Mouse (Mus musculus) cerebellum, postnatal 4 days (tissue): Measurements from ENCODE around the gene Macrod1.
A peak's percentile ranks its signal among the peaks of the same experiment; 100 is the strongest.

Source experiments
- DNase-seq, 2 experiments: peaks; one replicate each; pipeline ENCODE4 v3.0.0; 2022; ENCODE audit warnings: low spot score in 2 of 2, mixed read lengths in 1 of 2

Gene Macrod1

DNA sequence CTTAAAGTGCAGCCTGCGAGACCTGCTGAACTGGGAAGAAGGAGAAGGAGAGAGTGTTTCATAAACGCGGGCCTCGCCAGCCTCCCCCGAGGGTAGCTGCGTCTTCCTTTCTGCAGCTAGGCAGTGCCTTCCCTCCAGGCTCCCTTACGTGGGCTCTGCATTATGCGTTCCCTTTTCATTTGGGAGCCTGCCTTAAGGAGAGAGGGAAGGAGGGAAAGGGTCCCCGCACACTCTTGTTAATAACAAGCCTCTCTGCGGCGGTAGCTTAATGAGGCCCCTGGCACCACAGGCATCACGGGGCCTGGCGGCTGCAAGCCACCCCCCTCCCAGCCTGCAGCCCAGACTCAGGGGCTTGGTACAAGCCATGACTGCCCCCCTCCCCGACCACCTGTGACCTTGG lies 57.0 kb downstream of the Macrod1 start:
- DNase-seq, result no peak

GRCm38 (mm10) chr19:7116038-7116731 lies 59.6 kb downstream of the Macrod1 start:
- DNase-seq, result no peak

DNA sequence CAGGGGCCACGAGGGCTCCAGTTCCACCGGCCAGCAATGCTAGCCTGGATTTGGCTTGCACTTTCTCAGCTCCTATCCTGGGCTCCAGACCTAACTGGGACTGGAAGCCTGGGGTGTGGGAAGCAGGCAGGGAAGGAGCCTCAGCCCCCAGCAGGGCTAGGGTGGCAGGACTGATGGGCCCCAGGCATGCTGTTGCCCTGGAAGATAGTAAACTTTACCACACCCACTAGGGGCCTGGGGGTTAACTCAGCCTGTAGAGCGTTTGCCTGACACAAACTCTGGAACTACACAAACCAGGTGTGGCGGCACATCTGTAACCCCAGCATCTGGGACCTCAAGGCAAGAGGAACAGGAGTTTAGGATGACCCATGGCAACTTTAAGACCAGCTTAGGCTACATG lies 60.5 kb downstream of the Macrod1 start:
- no peak for DNase-seq

DNA sequence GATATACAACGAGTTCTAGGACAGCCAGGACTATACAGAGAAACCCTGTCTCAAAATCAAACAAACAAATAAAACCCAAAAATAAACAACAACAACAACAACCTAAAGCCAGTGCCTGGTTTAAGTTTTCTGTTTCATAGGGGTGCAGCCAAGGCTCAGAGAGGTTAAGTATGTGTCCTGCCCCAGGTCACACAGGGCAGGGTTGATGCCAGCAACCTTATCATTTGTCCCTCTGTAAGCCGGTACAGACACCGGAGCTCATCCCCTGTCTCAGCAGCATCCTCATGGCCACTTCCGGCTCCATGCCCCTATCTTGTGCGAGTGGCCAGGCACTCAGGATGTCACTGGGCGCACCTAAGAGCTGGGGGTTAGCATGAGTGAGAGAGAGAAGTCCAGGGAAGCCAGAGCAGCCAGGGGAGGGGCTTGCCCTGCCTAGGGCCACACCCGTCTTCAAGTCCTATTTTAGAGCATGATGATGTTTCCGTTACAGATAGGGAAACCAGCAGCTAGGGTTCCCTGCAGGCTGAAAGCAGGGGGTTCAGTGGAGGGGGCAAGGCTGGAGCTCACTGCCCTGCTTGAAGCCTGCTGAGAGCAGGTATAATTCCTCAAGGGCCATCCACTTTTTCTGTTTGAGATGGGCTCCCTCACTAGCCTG lies 61.2 kb downstream of the Macrod1 start:
- no peak for DNase-seq

DNA sequence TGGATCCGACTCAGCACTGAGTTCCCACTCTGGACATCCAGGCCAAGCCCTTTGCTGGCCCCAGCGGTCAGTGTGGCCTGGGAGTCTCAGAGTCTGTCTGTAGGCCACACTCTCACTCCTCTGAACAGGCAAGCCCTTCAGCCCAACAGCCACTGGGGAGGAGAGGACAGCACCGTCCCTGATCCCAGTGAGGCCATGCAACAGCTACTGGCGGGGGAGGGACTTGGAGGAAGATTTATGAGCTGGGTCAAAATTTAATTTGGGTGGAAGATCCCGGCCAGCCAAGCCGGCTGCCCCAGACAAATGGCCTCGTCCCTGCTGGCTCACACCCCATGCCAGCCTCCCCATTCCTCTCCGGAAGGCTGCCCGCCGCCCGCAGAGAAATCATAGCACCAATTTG lies 64.6 kb downstream of the Macrod1 start:
- DNase-seq, result no peak

- DNase-seq, result no peak
Measured at GRCm38 (mm10) chr19:7122277-7122676, 65.7 kb downstream of the Macrod1 start.

DNA sequence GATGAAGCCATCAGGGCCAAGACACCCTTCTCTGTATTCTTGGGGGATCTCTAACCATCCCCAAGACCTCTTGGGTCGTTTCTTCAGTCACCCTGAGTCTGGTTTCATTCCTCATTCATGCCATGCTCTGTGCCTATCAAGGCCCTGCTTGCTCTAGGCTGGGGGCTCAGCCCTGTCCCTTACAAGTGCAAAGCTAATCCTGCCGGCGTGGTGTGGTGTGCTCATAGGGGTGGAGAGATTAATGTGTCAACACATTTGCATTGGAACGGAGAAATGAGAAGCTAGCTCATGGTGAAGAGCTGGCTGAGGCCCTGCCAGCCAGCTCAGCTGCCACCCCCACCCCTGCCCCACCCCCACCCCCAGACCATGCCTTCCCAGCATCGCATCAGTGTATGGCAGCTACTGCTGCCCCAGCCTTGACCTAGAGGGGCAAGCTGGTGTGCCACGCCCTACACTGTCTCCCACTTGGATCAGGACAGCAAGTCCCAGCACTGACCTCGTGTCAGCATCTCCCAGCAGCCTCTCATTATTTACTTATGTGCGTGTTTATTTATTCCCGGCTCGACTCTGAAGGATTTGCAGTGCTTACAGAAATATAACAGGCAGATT lies 66.2 kb downstream of the Macrod1 start:
- no peak for DNase-seq

DNA sequence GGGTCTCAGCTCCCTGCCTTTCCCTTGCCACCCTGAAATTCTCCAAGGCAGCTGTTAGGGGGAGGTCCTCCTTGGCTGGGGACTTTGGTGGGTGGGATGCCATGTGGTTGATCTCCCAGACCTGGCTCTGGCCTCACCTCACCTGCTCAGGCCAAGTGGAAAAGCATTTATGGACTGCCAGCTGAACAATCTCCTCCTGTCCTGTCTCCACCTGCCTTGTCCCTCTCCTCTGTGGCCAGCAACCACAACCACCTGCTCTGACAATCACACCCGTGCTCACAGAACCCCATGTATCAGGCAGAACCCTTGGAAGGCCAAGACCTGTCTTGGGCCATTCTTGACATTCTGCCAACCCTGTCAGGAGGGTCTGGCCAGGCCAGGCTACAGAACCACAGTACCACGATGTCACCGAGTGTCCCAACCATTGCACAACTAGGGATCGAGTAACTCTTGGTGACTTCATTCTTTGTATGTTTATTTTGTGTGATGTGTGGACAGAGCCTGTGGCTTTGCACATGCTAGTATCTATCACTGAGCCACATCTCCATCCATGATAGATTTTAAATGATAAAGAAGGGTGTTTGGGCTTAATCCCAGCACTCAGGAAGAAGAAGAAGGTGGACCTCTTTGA lies 69.0 kb downstream of the Macrod1 start:
- no peak for DNase-seq

DNA sequence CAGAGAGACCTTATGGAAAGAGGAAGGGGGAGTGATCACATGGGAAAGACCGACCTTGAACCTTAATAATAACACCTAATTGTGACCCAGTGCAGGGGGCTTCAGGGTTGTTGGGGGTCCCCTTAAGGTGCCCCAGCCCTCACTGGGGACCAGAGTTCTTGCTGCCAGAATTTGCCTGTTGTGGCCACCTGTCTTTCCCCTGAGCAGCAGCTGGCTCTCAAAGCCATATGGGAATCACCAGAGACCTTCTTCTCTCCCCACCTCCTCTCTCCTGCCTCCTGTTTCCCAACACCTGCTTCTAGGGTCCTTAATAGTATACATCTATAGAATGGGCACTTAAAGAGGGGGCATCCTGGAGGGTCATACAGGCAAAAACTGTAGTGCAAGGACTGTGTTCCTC lies 69.6 kb downstream of the Macrod1 start:
- DNase-seq, result no peak

DNA sequence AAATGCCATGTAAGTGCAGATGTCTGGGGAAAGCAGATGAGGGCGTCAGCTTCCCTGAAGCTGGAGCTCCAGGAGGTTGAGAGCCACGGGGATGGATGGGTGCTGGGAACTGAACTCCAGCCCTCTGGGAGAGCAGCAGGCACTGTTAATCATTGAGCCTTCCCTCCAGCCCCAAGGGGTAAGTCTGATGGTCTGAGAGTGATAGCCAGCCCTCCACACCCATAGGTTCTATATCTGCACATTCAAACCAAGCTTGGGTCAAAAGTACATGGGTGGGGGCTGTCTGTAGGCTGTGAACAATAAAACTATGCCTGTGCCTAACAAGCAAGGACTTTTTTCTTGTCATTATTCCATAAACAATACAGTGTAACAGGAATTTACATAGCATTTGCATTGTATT lies 70.3 kb downstream of the Macrod1 start:
- no peak for DNase-seq

GRCm38 (mm10) chr19:7128551-7129475 lies 72.2 kb downstream of the Macrod1 start:
- peak in 1 of 2 experiments; percentile 72 for DNase-seq

DNA sequence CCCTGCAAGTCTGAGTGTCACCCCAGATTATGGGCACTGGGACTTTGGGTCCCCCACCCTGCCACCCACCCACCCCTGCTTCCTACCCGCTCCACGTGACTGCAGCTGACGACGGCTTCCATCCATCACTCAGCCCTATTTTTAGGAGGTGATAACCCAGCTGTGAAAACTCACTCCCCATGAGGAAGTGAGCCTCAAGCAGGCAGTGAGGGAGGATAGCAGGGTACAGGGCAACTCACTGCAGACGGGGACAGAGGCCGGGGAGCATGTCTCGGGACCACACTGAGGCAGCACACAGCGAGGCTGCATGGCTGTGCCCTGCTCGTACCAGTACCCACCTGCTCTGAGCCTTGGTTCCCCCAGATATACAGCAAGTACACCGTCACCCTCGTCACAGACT lies 73.7 kb downstream of the Macrod1 start:
- DNase-seq, result no peak

- no peak for DNase-seq
Measured at GRCm38 (mm10) chr19:7133436-7133835, 76.8 kb downstream of the Macrod1 start.

GRCm38 (mm10) chr19:7134631-7135091 lies 78.1 kb downstream of the Macrod1 start:
- DNase-seq, result no peak

DNA sequence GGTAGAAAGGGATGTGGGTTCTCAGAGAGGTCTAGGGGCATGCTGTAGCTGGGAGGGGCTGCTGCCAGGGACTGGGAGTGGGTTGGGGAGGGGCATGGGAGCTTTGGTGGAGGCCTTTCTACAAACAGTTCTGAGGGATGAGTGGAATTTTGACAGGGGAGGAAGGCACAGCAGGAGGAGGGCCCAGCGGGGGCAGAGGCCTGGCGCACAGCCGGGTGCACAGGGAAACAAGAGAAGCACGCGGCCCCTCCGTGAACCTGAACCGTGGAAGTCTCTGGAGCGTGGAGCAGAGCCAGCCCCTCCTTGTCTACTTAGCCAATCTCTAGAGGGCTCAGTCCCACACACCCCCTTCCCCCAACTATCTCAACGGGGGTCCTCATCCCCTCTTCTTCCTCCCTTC lies 78.9 kb downstream of the Macrod1 start:
- no peak for DNase-seq

DNA sequence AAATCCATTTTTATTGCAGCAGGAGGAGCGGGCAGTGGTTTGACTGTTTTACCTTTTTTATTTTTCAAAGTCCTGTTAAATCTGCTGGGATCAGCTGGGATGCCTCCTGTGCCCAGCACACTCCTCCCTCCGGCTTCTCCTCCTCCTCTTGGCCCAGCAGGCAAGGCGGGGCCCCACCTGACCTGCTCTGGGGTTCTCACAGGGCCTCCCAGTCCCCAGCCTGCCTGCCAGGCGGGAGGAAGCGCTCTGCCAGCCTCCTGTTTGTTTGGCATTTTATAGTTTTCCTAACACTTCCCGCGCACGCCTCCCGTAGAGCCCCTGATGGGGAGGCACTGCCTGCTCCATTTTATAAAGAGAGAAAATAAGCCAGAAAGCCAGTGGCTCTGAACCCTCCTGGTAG lies 79.4 kb downstream of the Macrod1 start:
- DNase-seq, result no peak

GRCm38 (mm10) chr19:7136714-7137498 lies 80.3 kb downstream of the Macrod1 start:
- no peak for DNase-seq

DNA sequence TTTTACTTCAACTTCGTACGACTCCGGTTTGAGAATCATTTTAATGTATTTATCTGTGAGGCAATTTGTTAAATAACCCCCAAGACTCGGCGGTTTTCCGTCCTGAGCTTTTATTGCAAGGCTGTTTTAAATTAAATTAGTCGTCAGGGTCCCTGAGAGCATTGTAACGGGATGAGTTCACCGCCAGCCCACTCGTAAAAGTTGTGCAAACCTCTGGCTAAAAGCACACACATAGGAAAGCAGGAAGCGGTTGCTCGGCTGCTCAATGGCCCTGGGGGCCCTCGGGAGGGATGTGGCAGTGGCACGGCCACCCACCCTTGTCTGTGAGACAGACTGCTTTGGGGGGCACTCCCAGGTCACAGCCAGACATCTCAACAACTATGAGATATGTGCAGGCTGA lies 81.7 kb downstream of the Macrod1 start:
- DNase-seq, result no peak

DNA sequence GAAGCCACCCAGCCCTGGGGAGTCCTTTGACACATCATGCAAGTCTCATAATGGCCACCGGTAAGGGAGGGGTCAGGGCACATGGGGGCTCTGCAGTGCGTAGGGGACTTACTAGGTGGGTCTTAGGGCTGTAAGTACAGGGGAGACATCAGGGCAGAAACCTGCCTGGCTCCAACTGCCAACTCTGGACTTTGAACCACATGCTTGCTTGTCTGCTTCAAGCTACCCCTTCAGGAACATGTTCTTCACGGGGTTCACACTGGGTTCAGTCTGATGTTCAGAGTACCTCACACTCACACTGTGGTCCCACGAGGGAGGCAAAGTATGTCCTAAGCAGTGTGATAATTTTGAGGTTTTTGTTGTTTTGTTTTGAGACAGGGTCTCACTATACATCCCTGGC lies 82.7 kb downstream of the Macrod1 start:
- no peak for DNase-seq

- peak in 1 of 2 experiments; percentile 63 for DNase-seq
Measured at GRCm38 (mm10) chr19:7140373-7140772, 83.8 kb downstream of the Macrod1 start.
